Comparison of ENCODE assay signal across 18 mouse cellular contexts in the genomic region with DNA sequence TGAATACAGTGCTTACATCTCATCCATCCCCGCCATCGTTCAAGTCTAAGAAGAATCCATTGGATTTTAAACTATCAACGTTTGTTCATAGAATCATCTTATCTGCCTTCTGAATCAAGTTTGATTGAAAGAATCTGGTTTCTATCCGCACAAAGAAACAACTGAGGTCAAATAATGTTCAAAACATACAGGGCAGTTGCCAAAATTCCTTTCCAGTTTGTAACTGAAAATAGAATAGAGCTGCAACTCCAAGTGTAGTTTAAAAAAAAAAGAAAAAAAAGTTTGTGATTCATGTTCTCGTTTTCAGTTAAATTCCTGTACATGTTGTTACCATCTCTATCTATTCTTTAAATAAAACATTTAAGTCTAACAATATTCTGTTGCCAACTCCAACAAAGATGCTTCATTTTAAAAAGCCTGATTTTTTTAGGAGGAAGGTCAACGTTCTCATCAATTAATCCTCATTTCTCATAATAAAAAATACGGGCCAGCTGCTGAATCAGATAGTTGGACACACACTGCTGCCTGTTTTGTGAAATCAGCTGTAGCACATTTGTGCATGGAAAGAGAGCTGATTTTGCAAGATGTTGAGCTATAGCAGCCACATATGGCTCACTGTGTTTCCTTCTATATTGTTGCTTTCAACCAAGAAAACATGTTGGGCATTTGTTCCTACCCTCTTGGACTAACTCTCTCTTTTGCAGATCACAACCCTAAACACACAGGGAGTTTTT.
A peak's percentile ranks its signal among the peaks of the same experiment; 100 is the strongest.
DNase-seq lines count a peak whose midpoint lies in the region; ATAC-seq and TF ChIP-seq lines count a peak whose summit lies in the region.
"Had no signal": no experiment of that assay in that cellular context is flagged by ENCODE, and none has a peak within 500 bp of the region (broad histone marks: within the 10 kb centered on the region; RNA-seq: fewer than 3 reads in every experiment).

No protein-coding gene starts in this region.

- H3K27me3 ChIP-seq in heart, embryonic 12.5 days (replicated peaks), result no peaks in the 10 kb centered on the region
- no peaks in the 10 kb centered on the region for H3K27me3 ChIP-seq in limb, embryonic 14.5 days (ENCODE audit: control insufficient read depth, insufficient read depth, low read length)
- no peaks in the 10 kb centered on the region for H3K27me3 ChIP-seq in limb, embryonic 10.5 days (ENCODE audit: low read depth, poor library complexity, severe bottlenecking)
- H3K27me3 ChIP-seq: heart, embryonic 13.5 days; midbrain, embryonic 12.5 days had no signal

- intact Hi-C loops in heart, postnatal 10 days (cut with DNase I), result no loop called here

- TF ChIP-seq POLR2A in limb, embryonic 14.5 days (IDR thresholded peaks at IDR 0.05; ENCODE audit: borderline replicate concordance, extremely low read depth, insufficient read depth, insufficient read length), result no peak

- WGBS in heart, embryonic 12.5 days, result 78% methylated on average over 7 of the region's 7 CpGs
- 69% methylated on average over 7 of the region's 7 CpGs for WGBS in limb, embryonic 14.5 days
- 88% methylated on average over 7 of the region's 7 CpGs for WGBS in limb, embryonic 10.5 days

- H3K9ac ChIP-seq in heart, embryonic 12.5 days, result no peak overlapping the region
- H3K9ac ChIP-seq in limb, embryonic 14.5 days (ENCODE audit: low read depth, low read length, severe bottlenecking), result no peak overlapping the region
- H3K9ac ChIP-seq: heart, embryonic 13.5 days; midbrain, embryonic 12.5 days had no signal

- H3K36me3 ChIP-seq in heart, embryonic 12.5 days, result no peaks in the 10 kb centered on the region
- H3K36me3 ChIP-seq in limb, embryonic 14.5 days (ENCODE audit: control insufficient read depth, insufficient read depth, low read length), result no peaks in the 10 kb centered on the region
- no peaks in the 10 kb centered on the region for H3K36me3 ChIP-seq in limb, embryonic 10.5 days
- H3K36me3 ChIP-seq: heart, embryonic 13.5 days; midbrain, embryonic 12.5 days had no signal

- no peak overlapping the region for H3K4me2 ChIP-seq in heart, embryonic 12.5 days
- H3K4me2 ChIP-seq in limb, embryonic 14.5 days (replicated peaks; ENCODE audit: low read depth, low read length, severe bottlenecking), result no peak overlapping the region
- H3K4me2 ChIP-seq: heart, embryonic 13.5 days; liver, embryonic 11.5 days; midbrain, embryonic 12.5 days had no signal

- no peaks in the 10 kb centered on the region for H3K9me3 ChIP-seq in heart, embryonic 12.5 days (replicated peaks)
- no peaks in the 10 kb centered on the region for H3K9me3 ChIP-seq in limb, embryonic 14.5 days (ENCODE audit: control insufficient read depth, low read length)
- no peaks in the 10 kb centered on the region for H3K9me3 ChIP-seq in limb, embryonic 10.5 days (replicated peaks)
- H3K9me3 ChIP-seq: heart, embryonic 13.5 days; midbrain, embryonic 12.5 days had no signal

- no peak overlapping the region for H3K27ac ChIP-seq in heart, embryonic 12.5 days (ENCODE audit: poor library complexity, severe bottlenecking)
- no peak overlapping the region for H3K27ac ChIP-seq in limb, embryonic 14.5 days (replicated peaks; ENCODE audit: low read depth, low read length)
- H3K27ac ChIP-seq in limb, embryonic 10.5 days, result no peak overlapping the region
- H3K27ac ChIP-seq: heart, embryonic 13.5 days; midbrain, embryonic 12.5 days had no signal

- H3K4me1 ChIP-seq in heart, embryonic 12.5 days (replicated peaks), result peaks cover 5% of the 10 kb centered on the region; the same call in 1 of the 2 replicates
- no peaks in the 10 kb centered on the region for H3K4me1 ChIP-seq in limb, embryonic 14.5 days (ENCODE audit: control insufficient read depth, insufficient read depth, low read length)
- H3K4me1 ChIP-seq in limb, embryonic 10.5 days, result no peaks in the 10 kb centered on the region
- H3K4me1 ChIP-seq: midbrain, embryonic 12.5 days had no signal

- H3K4me3 ChIP-seq in heart, embryonic 12.5 days, result no peak overlapping the region
- no peak overlapping the region for H3K4me3 ChIP-seq in limb, embryonic 14.5 days (replicated peaks; ENCODE audit: low read length)
- H3K4me3 ChIP-seq in limb, embryonic 10.5 days, result no peak overlapping the region
- H3K4me3 ChIP-seq: erythroblast, embryonic 14.5 days; heart, embryonic 13.5 days; midbrain, embryonic 12.5 days had no signal

- no peak for ATAC-seq in heart, embryonic 12.5 days (ENCODE audit: insufficient number of reproducible peaks, low FRiP score)
- no peak for ATAC-seq in limb, embryonic 14.5 days (ENCODE audit: low FRiP score, low read depth)
- ATAC-seq: inflammation-experienced regulatory T-cells, adult 6 months had no signal

- DNase-seq in heart, postnatal 10 days, result peak; percentile 5 to 9
- peak; percentile 67 for DNase-seq in limb, embryonic 14.5 days (ENCODE audit: low spot score)
- no peak for DNase-seq in limb, embryonic 10.5 days (ENCODE audit: low spot score)
- DNase-seq in Muller cell, postnatal 12 days (ENCODE audit: inconsistent ontology term), result peak; percentile 81
- peak; percentile 21 for DNase-seq in brain, adult 2 months (ENCODE audit: low read depth, low spot score)
- no peak for DNase-seq in gastrocnemius, adult 18-20 months (ENCODE audit: low spot score)
- DNase-seq: adrenal gland, adult 8-10 months; cerebellum, adult 18-20 months; cerebellum, postnatal 36 days; gastrocnemius, postnatal 36 days; right cerebral cortex, postnatal 14 days; thymus, postnatal 25 days had no signal

Comparison
In these comparisons a context has a peak if more than half of its experiments do, and no peak if none do; other contexts are left out.
1. DNase-seq: peak in heart, postnatal 10 days (2 of 2), limb, embryonic 14.5 days (single experiment), Muller cell, postnatal 12 days (single experiment) and brain, adult 2 months (single experiment); none in limb, embryonic 10.5 days (single experiment) and gastrocnemius, adult 18-20 months (single experiment).